Mouse (Mus musculus): ENCODE data around the gene Pde6c.

Gene Pde6c

GRCm38 (mm10) chr19:38132481-38132880, at the start of gene Pde6c:
TSS of gene Pde6c (plus strand) at chr19:38132781.
- no peak for DNase-seq (ENCODE audit: low read depth, low spot score)

- no peak for DNase-seq (ENCODE audit: low read depth, low spot score)
Observed at GRCm38 (mm10) chr19:38082931-38083525, 49.6 kb upstream of the Pde6c start.

- DNase-seq (ENCODE audit: low read depth, low spot score) = no peak
Observed at GRCm38 (mm10) chr19:38085841-38086240, 46.7 kb upstream of the Pde6c start.

DNA sequence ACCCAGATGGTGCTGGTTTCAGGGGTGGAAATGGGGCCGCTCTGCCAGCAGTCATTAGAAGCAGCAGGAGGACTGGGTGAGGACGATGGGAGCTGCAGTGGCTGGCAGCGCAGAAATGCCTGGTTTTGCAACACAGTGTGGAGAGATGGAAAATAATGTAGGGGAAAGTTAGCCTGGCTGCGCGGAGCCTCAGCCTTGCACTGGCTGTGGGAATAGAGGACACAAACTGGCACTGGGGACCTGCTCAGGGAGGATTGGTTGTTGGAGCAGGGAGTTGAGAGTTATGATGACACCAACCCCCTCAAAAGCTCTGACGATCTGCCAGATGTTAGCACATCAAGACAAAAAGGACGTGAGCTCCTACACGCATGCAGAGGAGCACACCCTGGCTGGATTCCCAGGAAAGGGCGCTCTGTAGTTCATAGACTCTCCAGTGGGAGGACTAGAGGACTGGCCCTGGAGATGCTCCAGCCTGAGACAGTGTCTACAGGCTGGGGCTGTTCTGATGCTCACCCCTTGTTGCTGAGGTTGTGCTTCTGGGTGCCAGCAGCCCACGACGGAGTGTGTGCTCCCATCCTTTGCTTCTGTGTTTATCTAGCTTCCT, 45.5 kb upstream of the Pde6c start:
- no peak for DNase-seq (ENCODE audit: low read depth, low spot score)

- DNase-seq (ENCODE audit: low read depth, low spot score) = no peak
Observed at GRCm38 (mm10) chr19:38089358-38089757, 43.2 kb upstream of the Pde6c start.

DNA sequence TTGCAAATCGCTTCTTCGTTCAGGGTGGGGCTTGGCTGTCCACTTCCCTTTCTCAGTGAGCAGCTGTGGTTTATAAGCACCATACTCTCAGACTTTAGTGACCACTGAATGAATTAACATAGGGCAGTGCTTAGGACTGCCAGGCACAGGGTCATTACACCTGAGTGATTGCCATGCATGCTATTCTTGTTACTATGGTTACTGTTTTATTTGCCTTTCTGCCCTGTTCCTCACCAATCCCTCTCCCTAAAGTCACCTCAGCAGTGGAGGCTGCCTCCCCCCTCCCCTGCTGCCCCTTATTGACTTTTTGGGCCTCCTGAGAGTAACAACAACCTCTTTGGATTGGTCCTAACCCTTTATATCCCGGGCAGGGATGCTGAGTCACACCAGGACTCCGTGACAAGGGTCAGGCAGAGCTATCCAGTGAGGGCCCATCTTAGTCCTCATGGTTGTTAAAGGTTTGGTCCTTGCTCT, 41.0 kb upstream of the Pde6c start:
- DNase-seq (ENCODE audit: low read depth, low spot score) = peak; percentile 53

GRCm38 (mm10) chr19:38096231-38096630, 36.4 kb upstream of the Pde6c start:
- no peak for DNase-seq (ENCODE audit: low read depth, low spot score)

DNA sequence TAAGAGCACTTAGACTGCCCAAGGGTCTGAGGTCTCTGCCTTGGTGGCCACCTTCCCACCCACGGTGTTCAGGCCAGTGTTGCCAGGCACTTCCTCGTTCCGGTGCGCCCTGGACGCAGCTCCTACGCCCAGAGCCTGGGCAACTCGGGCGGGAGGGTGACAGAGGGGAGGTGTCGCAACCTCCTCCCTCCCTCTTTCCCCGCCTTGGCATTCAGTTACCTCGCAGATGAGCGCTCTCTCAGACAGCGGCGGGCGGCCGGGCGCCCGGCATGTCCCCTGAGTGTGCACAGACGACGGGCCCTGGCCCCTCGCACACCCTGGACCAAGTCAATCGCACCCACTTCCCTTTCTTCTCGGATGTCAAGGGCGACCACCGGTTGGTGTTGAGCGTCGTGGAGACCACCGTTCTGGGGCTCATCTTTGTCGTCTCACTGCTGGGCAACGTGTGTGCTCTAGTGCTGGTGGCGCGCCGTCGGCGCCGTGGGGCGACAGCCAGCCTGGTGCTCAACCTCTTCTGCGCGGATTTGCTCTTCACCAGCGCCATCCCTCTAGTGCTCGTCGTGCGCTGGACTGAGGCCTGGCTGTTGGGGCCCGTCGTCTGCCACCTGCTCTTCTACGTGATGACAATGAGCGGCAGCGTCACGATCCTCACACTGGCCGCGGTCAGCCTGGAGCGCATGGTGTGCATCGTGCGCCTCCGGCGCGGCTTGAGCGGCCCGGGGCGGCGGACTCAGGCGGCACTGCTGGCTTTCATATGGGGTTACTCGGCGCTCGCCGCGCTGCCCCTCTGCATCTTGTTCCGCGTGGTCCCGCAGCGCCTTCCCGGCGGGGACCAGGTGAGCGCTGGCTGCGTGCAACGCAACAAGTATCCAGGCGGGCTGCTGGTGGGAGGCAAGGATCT, 35.5 kb upstream of the Pde6c start, which contains the start of gene Ffar4:
Gene Ffar4 (plus strand): TSS at position 214 of the 901 bp plus-strand sequence.
- DNase-seq (ENCODE audit: low read depth, low spot score) = no peak

DNA sequence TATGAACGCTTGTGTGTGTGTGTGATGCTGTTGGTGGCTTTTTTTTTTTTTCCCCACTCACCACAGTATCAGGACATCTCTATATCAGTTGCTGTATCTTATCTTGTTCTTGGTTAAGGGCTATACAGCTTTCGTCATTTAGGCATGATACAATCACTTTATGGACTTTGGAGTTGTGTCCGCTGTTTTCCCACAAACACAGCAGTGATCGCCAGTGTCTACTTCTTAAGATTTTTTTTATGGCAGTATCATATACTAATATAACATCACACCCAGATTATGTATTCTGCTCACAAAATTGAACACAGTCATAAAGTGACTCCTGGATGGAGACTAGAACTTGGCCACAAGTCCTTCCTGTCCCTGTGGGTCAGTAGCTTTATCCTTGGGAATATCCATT, 24.7 kb upstream of the Pde6c start:
- no peak for DNase-seq (ENCODE audit: low read depth, low spot score)

DNA sequence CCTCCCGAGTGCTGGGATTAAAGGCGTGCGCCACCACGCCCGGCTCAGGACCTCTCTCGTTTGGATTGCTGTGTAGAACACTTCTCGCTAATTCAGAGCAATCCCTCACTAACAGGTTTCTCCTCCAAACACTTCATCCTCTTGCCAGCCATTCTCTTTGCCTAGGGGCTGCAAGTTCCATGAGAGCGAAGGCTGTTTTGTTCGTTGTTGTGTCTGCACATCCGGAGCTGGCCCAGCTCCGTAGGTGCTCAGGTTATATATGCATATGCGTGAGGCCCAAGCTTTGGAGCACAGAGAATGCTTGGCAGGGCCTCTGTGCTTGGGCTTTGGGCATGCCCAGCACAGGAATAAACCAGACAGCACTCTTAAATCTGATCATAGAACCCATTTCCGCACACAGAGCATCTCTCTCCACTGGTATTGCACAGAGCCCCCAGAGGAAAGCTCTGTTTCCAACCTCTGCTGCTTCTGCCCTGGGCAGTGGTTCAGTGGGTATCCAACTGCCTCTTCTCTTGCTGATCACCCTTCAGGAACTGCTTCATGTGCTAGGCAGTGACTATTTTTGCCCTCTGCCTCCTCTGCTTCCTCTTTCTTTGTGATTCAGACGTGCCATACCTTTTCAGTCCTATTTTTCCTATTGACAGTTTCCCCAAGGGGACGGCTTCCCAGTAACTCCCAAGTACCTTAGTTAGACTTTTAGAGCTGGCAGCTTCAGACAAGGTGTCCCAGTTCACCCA, 22.9 kb upstream of the Pde6c start:
- DNase-seq (ENCODE audit: low read depth, low spot score) = no peak

DNA sequence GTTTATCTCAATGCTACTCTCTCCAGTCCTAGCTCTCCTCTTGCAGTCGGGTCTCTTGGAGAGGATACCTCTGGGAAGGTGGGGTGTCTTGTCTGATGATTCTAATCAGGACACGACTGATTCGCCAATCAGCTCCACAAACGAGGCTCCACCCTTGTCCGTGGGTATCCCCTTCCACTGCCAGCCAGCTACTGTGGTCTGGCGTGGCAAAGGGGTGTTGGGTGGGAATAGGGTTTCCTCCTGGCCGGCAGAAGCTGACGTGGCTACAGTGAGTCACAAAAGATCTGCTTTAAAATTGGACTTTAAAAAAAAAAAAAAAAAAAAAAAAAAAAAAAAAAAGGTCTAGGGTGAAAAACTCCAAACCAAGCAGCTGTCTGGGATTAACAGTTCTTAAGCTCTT, 21.5 kb upstream of the Pde6c start:
- DNase-seq (ENCODE audit: low read depth, low spot score) = no peak

- DNase-seq (ENCODE audit: low read depth, low spot score) = no peak
Observed at GRCm38 (mm10) chr19:38112575-38112974, 20.0 kb upstream of the Pde6c start.

DNA sequence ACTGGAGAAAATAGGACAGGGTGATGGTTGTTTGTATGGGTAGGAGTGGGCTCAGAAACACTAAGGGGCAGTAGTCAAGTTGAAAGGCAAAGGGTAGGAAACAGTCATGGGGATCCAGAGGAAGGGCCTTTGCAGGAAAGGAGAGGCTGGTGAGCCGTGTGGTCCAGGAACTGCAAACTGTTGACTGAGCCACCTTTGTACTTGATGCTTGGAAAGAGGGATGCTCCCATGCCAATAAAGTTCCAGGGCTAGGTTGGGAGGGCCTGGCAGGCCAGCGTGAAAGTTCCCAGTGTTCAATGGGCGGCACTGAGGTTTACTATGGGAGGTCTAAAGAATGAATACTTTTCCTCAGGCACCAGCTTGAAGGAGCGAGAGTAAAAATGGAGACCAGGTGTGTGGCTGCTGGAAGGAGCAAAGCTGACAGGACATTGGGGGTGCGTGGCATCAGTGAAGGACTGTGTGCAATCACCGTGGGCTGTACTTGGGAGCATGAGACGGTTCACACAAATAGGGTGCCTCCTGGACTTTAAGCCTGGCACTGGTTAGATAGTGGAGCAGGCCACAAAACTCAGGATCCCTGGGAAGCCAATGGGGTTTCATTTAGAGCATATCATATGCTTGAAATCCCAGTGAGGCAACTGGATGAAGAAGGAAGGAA, 17.6 kb upstream of the Pde6c start:
- no peak for DNase-seq (ENCODE audit: low read depth, low spot score)

DNA sequence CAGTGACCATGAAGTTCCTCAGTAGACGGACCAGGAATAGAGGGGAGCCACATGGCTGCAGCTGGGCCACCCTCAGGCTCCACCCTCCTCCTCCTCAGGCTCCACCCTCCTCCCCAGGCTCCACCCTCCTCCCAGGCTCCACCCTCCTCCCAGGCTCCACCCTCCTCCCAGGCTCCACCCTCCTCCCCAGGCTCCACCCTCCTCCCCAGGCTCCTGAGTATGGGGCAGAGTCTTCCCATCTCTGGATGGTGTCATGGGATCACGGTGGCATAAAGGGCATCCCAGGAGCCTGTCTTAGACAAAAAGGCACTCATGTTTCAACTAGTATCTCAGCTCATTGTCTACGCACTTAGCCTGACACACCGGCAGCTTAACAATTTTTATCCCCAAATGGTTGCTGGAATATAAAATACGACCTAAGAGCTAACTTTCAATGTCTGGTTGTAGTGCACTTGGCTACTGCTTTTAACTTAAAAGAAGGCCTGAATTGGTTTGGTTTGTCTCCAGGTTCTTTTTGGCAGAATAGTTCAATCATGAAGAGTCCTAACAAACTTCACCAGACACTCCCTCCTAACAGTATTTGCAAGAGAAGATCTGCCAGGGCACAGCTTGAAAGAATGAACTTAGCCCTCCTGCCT, 12.3 kb upstream of the Pde6c start:
- no peak for DNase-seq (ENCODE audit: low read depth, low spot score)

DNA sequence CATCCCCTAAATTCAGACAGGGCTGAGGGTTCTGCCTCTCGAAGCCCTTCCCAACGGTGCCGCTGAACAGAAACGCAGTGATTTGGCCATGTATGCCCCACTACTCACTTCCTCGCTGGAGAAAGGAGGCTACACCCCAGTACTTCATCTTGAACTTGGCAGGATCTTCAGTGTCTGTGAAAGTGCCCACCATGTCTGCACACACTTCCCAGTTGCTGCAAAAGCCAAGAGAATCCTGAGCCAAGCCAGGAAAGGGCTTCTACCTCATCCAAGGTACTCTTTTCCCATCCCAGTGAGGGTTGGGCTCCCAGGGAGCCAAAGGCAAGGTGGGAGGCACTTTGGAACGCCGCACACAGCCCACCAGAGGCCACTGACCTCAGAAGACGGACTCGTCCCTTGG, 8.7 kb upstream of the Pde6c start:
- DNase-seq (ENCODE audit: low read depth, low spot score) = no peak

GRCm38 (mm10) chr19:38124401-38125218, 8.0 kb upstream of the Pde6c start:
- peak; percentile 37 for DNase-seq (ENCODE audit: low read depth, low spot score)

DNA sequence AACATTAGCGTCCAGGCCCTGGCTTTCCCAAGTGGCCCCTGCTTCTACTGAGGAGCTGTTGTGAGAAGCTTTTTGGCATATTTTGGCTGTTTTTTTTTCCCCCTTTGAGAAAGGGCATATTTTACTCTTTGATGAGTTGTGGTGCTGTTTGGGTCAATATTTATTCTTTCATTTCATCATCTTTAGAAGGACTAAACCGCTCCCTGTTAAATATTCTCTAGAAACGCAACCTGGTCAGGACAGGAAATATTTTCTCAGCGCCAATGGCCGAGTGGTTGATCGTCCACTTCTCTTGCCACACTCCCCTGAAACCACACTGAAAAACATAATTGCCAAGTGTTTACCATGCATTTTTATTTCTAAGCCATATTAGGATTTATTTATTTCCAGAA, 7.4 kb upstream of the Pde6c start, which contains the start of gene Rbp4:
Gene Rbp4 (minus strand): TSS at position 63 of the 392 bp plus-strand sequence.
- no peak for DNase-seq (ENCODE audit: low read depth, low spot score)

- DNase-seq (ENCODE audit: low read depth, low spot score) = no peak
Observed at GRCm38 (mm10) chr19:38126656-38127055, 5.9 kb upstream of the Pde6c start.

- DNase-seq (ENCODE audit: low read depth, low spot score) = no peak
Observed at GRCm38 (mm10) chr19:38133986-38134385, 1.4 kb downstream of the Pde6c start.

- no peak for DNase-seq (ENCODE audit: low read depth, low spot score)
Observed at GRCm38 (mm10) chr19:38134806-38135205, 2.2 kb downstream of the Pde6c start.

All from forelimb bud, embryonic 11.5 days (tissue).